Mouse (Mus musculus) monocyte, adult 2 months (primary cell): ENCODE measurements around the gene Scd2.
"Not testable (repeated sequence)": the region's sequence is repeated elsewhere in the genome, so short reads cannot be mapped to it uniquely, and the experiment has no call there.

Experiments used
- DNase-seq, 2 experiments: peaks; one replicate each; pipeline ENCODE4 v3.0.0; 2022; ENCODE audit warnings: low spot score in 2 of 2, low read depth in 1 of 2

The Scd2 gene

DNA sequence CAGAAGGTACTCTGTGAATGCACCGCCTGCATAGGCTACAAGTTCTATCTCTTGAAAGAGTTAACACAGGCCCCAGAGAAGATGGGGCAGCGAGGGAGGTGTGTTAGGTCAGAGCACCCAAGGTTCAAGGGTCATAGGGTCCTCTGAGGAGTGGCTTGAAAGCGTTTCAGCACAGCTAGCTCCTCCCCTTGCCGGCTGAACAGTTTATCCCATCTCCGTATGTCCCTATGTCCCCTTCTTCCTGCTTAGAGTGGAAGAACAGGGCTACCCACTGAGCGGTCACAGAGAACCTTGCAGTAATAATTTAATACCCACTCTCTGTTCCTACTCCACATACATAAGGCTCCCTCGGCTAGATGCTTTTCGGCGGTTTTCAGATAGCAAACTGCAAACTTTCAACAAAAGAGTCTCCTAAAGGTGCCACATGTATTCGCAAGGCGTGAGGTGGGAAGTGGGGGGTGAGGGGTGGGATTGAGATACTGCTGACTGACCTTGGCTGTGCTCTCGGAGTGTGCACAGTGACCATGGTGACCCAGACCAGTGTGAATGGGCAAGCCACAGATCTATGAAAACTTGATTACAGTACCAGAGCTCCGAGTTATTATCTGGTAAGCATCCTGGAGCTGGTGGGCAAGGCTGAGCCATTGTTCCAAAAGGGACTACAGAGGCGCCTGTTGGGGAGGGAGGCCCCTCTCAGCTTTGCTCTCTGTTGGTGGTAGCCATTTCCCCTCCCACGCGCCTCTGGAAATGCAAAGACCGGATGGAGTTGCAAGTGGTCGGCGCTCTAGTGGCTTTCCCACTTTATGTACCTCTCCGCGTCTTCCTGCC, at the start of gene Scd2:
Gene Scd2 (plus strand): TSS at position 734 of the 828 bp plus-strand sequence.
- no peak for DNase-seq

DNA sequence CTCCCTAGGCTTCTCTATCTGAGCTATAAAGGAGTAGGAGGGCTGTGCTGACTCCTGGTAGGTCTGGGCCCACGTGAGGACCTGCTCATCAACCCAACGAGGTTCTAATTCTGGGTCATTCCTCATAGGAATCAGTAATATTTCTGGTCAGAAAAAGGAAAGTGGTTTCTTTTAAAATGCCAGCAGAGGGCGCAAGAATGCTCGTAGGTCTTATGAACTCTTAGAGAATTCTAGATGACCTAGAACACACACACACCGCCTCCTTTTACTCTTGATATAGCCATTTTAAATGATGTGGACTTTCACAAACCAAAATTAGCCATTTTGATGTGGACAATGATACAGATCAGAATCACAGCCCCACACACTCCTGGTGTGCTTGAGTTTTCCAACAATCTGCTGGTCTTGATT, 47.7 kb upstream of the Scd2 start:
- no peak for DNase-seq

DNA sequence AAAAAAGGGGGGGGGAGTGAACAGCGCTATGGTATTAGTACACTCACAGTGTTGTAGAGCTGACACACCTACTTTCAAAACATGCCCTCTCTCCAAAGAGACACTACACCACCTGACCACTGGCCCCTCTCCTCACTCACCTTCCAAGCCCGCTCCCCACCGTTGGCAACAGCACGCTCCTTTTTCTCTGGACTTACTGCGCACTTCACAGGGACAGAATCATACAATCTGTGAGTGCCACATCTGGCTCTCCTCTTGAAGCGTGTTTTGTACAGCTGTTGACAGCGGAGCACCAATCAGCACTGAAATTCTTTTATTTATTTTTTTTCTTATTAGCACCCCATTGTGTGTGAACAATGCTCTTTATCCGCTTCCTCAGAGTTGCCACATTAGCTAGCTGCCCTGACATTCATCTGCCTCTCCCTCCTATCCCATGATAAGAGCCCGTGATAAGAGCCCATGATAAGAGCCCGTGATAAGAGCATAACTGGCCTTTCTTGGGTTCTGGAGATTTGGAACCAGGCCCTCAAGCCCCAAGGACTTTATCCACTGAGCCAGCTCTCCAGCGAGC, 47.0 kb upstream of the Scd2 start:
- no peak for DNase-seq

DNA sequence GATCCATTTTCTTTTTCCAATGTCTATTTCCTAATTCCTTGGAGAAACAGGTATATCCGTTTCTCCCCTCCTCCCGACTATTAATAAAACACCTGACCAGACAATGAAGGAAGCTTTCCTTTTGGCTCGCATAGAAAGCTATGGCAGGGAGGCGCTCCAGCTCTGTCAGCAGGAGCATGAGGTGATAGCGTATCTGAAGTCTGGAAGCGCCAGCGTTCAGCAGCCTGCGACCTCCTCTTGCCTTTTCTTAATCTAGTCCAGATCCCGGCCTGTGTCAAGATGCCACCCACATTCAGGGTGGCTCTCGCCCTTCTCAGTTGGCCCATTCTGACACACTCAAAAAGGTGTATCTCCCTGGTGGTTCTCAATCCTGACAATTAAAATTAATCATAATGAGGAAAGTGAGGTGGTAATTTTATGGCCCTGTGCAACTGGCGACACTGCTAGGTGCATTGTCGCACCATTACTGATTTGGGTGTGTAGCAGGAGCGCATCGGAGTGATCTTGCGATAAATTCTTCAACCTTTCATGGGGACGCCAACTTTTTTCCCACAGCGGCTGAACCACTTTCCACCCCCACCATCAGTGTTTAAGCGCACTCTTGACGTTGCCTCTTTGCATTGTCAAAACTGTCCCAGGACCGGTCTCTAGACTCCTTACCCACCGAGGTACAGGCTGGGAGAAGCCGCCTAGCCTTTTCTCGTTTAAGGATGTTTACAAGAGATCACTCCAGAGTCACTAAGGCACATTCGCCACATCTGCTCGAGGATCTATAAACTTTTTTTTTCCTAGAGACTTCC, 46.0 kb upstream of the Scd2 start:
- no peak for DNase-seq

DNA sequence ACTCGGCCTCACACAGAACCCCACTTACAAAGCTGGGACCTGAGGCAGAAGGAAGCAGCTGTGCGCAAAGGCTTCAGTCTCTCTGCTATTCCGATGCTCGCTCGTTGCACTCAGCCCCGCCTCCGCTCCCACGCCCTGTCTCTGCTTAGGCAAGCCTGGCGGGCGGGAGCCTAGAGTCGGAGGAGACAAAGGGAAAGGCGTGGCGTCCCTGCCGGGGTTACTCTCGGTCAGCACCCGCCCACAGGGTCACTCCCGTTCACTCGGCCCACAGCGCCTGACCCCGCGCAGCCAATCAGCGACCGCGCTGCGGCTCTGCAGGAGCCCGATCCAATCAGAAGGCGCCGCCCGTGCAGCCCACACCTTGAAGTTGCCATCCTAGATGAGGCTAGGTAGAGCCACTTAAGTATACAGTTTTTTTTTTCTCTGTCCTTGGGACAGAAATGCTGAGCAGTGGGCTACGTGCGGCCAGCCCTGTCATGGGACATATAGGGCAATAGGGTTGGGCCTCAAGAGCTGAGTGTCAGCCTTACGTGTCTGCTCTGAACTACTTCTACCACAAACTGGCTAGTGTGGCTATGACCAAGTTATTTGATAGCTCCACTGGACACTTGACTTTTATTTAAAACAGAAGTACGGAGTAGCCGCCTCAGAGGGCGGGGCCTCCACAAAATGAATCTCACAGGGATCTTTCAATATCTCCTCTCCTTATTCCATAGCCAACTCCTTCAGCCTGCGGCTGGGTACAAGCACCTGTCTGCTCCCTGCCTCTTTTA, 45.2 kb upstream of the Scd2 start:
- DNase-seq, result peak; percentile 89 to 90

DNA sequence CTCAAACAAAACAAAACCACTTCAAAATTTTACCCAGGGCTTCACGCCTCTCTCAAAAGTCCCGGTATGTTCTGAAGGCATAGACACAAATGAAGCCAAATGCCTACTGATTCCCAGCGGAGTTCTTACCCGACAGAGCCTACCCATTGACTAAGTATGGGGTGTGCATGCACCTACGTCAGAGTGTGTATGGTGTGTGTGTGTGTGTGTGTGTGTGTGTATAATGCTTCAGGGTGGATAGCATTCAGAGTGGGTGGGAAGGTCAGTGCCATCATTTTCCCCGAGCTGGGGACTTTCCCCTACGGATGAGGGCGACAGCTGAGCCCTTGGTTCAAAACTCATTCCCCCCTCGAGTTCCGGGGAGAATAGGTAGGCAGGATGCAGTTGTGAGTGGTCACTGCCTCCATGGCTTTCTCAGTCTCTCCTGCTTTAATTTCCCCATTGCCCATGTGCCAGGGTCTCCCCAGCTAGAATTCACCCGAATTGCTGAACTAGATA, 44.6 kb upstream of the Scd2 start:
- DNase-seq, result no peak

DNA sequence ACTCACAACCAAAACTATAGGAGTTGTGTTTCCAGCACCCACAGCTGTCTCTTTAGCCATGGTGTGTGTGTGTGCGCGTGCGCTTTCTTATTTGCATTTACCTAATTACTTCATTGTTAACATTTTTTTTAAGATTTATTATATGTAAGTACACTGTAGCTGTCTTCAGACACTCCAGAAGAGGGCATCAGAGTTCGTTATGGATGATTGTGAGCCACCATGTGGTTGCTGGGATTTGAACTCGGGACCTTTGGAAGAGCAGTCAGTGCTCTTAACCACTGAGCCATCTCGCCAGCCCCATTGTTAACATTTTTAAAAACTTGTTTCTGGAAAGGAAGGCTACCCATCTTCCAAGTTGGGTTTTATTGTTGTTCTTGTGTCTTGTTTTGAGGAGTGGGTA, 42.3 kb upstream of the Scd2 start:
- DNase-seq, result not testable (repeated sequence)

DNA sequence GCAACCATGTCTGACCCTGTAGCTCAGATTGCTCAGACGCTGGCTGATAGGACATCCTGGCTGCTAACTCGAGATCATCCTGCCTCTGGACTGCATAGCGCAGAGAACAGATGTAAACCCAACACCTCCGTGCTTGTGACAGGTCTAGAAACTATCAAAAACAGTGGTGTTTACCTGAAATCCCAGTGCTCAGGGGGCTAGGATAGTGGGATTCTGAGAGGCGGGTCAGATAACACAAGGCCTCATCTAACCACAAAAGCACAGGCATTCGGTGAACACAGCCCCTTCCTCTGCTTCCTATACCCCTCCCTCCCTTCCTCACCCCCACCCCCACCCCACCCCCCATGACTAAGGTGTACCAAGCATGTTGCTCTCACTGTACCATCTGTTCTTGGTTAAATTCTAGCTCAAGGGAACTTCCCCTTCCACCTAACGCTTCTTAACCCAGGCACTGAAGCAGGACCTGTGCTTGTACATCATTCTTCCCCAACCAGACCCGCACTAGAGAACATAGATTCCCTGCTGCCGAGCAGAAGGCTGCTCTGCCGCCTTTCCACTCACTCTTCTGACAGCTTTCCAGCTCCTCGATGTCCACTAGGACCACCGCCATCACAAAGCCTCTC, 41.4 kb upstream of the Scd2 start:
- DNase-seq, result no peak

DNA sequence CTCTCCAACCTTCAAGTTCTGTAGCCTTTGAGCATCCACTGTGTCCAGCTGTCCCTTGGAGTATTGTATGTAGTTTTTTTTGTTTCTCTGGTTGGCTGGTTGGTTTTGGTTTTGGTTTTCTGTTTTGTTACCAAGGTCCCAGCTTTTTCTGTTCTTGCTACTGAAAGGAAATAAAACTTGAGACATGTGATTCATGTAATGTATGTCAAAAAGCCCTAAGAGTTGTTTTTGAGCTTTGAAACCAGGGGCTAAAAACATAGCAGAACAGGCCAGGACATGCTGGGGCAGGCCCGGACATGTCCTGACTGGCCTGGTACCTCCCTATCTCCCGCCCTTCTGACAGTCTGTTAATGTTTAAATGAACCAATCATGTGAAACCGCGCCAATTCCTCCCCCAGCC, 39.4 kb upstream of the Scd2 start:
- DNase-seq, result not testable (repeated sequence)

DNA sequence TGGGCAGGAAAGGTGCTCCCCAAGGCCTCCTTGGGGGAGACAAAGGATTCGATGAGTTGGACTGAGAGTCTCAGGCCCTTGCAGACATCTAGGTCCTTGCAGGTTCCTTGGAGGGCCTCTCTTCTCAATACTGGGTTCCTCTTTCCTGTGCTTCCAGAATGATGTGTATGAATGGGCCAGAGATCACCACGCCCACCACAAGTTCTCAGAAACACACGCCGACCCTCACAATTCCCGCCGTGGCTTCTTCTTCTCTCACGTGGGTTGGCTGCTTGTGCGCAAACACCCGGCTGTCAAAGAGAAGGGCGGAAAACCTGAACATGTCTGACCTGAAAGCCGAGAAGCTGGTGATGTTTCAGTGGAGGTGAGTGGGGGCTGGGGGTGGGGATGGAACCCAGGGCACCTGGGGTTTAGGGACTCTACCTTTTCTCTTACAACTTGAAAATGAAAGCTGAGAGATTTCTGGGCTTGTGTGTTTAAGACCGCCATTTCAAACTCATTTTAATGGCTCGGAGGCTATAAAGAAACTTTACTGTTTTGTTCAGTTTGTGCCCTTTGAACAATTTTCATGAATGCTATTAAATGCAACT, 36.0 kb upstream of the Scd2 start:
- DNase-seq, result no peak

DNA sequence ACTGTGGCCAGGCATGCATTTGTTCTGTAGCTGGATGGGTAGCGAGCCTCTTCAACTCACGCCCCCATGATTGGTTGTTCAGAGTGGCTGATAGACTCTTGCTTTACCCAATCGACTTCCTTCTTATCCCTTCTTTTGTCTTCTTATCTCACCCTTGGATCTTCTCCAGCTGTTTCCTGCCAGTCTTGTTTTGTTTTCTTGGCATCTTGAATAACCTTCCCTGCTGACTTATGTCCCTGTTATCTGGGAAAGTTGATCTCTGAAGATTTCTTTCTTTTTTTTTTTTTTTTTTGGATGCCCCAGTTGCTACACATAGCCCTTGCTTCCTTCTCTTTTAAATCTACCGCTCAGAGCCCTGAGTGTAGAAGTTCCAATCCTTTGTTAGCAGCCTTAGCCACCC, 34.0 kb upstream of the Scd2 start:
- DNase-seq, result no peak

DNA sequence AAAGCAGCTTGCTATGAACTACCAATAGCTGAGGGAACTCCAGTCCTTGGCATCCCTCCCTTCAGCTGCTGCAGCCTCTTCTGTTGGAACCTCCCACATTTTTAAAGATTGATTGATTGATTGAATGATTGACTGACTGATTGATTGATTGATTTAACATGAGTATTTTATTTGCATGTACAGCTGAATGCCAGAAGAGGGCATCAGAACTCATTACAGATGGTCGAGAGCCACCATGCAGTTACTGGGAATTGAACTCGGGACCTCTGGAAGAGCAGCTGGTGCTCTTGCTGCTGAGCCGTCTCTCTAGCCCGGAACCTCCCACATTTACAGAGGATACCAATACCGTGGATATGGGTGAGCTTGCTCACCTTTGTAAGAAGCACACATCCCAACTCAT, 33.0 kb upstream of the Scd2 start:
- no peak for DNase-seq

DNA sequence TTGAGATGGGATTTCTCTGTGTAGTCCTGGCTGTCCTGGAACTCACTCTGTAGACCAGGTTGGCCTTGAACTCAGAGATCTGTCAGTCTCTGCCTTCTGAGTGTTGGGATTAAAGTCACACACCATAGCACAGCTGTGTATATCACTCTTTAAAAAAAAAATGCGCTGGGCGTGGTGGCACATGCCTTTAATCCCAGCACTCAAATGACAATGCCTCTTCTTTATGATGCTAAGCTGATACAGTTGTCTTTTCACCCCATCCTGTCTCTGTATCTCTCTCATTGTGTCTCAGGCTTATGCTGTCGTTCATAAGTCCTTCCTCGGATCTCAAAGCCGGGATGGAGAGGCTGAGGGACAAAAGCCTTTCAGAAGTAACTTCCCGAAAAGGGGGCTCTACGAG, 31.7 kb upstream of the Scd2 start:
- no peak for DNase-seq

DNA sequence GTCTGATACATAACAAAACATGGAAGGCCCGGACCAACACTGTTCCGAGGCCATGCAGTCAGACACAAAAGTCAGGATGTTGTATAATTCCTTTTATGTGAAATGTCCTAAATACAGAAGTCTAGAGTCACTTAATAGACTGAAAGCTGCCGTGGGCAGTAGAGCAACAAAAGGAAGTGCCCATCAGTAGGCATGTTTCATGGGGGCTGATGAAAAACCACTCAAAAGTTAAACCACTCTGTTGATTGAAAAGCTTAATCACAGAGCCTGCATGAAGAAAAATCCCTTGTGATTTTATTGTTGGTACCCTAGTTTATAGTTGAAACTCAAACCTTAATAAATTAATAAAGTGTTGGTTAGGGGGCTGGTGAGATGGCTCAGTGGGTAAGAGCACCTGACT, 29.9 kb upstream of the Scd2 start:
- DNase-seq, result no peak

DNA sequence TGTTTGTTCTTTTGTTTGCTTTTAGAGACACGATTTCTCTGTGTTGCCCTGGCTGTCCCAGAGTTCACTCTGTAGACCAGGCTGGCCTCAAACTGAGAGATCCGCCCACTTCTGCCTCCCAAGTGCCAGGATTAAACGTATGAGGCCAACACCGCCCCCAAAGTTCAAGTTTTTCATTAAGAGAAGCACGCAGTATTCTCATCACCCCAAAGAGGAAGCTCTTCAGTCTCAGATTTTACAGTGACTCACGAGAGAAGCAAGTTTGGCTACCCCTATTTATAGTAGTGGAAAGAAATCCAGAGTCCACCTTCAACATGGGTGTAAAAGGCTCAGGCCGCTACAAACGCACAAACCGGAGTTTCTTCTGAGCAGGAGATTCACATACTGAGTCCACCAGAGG, 29.2 kb upstream of the Scd2 start:
- no peak for DNase-seq

DNA sequence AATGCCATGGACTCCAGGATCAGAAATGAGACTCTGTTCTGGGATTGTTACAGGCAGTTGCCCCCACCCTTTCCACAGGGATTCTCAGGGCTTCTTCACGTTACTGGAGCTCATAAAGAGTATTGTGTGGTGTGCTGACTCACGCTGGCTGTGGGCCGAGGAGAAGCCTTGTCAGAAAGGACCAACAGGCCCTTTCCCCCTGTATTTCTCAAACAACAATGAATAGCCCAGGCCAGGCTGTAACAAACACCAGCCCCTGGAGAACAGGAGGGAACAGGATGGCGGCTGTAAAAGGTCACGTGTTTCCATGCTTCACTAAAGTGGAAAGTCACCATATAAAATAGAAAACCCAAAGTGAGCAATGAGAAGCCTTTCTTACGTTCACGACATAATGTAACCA, 28.2 kb upstream of the Scd2 start:
- no peak for DNase-seq

DNA sequence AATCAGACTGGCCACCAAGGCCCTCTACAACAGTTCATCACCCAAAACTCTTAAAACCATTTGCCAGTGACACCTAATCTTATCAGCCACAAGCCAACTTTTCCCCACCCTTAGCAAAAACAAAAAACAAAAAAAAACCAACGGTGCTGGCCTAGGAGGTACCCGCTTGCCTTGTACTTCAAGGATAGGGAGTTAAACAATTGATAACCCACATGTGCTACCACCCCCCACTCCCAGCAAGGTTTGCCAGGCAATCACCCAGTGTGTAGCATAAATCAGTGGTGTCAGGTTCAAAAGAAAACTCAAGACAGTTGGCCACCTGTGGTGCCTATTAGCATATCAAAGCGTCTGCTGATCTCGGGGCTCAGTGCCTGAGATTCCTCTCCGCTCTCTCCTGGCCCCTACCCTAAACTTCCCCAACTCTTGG, 27.6 kb upstream of the Scd2 start:
- DNase-seq, result no peak

DNA sequence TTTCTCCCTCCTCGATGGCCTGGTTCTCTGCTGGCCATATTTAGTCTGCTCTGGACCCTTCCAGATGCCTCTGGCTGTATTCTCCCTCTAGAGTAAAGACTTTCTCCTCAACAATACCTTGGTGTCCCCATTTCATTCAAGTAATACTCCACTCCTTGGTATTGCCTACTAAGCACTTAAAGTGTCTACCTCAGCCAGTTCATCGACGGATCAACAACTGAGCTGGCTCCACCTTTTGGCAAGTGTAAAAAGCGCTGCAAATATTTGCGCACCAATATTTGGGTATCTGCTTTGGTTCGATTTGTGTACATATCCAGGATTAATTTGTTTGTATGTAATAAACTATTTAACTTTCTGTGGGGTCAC, 27.0 kb upstream of the Scd2 start:
- no peak for DNase-seq

DNA sequence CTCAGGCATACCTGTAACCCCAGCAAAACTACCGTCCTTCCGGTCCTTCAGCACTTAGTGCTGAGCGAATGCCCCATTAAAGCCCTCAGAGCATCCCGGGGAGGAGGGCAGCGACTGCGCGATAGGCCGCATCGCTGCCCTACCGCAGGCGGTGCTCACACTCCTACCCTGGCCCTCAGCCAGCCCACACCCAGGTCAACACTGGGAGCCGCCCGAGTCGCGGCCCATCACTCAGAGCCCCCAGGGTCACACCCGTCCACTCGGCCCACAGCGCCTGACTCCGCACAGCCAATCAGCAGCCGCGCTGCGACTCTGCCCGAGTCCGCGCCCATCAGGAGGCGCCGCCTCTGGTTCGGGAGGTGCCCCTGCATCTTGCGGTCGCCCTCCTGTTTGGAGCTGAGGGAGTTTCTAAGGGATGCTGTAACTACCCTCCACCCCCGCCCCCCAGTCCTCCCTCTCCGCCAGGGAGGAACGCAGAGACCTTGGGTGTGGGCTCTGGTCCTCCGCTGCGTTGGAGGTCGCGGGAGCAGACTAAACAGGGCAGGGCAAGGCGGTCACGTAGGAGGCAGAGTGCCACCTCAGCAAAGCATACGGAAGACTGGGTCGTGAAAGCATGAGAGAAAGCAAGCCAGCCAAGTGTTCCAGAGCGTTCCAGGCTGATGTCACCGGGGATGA, 26.5 kb upstream of the Scd2 start:
- DNase-seq, result peak in 1 of 2 experiments; percentile 25

DNA sequence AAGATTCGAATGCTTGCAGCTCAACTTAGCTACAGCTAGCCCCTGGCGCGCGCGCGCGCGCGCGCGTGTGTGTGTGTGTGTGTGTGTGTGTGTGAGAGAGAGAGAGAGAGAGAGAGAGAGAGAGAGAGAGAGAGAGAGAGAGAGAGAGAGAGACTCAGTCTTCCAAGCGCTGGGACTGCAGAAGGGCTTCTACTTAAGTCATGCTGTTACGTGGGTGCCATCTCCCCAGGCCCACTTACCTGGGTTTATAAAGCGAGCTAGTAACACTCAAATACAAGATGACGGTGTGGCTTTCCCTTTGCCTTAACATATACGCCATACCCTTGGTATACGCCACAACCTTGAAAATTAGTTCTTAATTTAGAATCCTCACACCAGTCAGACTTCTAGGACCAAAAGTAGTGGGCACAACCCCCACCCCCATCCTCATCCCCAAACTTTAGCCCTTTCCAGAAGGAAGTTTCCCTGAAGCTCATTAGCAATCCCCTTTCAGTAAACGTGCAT, 25.9 kb upstream of the Scd2 start:
- DNase-seq, result no peak
